Mouse (Mus musculus): Measurements from ENCODE around the gene Stx16. TPM values are rescaled to one million over a fixed set of nuclear protein-coding genes. Genes with fewer than 3 reads are reported as not detected.

Gene Stx16
- total and polyA plus RNA-seq, 2 experiments from 2014 or later, result 7.9 to 30.5 TPM

- H3K4me3 ChIP-seq (ENCODE audit: low read length), result no peak overlapping the region
- no peak overlapping the region for H3K4me2 ChIP-seq (ENCODE audit: low read depth, low read length)
- H3K9me3 ChIP-seq (ENCODE audit: low read length), result no peaks in the 10 kb centered on the region
- peak; percentile 19 for DNase-seq (ENCODE audit: low spot score)
- TF ChIP-seq CTCF (IDR thresholded peaks at IDR 0.05; ENCODE audit: low read depth), result no peak
- H3K27me3 ChIP-seq (ENCODE audit: insufficient read depth, low read length), result no peaks in the 10 kb centered on the region
- ATAC-seq, result no peak
- 10% methylated on average over 10 of the region's 10 CpGs for WGBS
- no peaks in the 10 kb centered on the region for H3K36me3 ChIP-seq (ENCODE audit: insufficient read depth, low read length)
- no peak overlapping the region for H3K27ac ChIP-seq
- no peak overlapping the region for H3K9ac ChIP-seq (replicated peaks; ENCODE audit: low read length)
- H3K4me1 ChIP-seq (ENCODE audit: insufficient read depth, low read length), result no peaks in the 10 kb centered on the region; the same call in 1 of the 2 replicates
Measured at GRCm38 (mm10) chr2:174051081-174051481, 25.0 kb upstream of the Stx16 start.

- Histone ChIP-seq H3K4me2 (ENCODE audit: low read depth, low read length) (no peak overlapping the region), H3K36me3 (ENCODE audit: insufficient read depth, low read length) (no peaks in the 10 kb centered on the region), H3K9ac (replicated peaks; ENCODE audit: low read length) (no peak overlapping the region), H3K4me1 (ENCODE audit: insufficient read depth, low read length) (no peaks in the 10 kb centered on the region; the same call in 1 of the 2 replicates), H3K27ac (no peak overlapping the region), H3K27me3 (ENCODE audit: insufficient read depth, low read length) (no peaks in the 10 kb centered on the region), H3K9me3 (ENCODE audit: low read length) (no peaks in the 10 kb centered on the region), H3K4me3 (ENCODE audit: low read length) (no peak overlapping the region)
- DNase-seq (ENCODE audit: low spot score) (no peak), ATAC-seq (no peak)
- 91% methylated on average over 3 of the region's 3 CpGs for WGBS
- no peak for TF ChIP-seq CTCF (IDR thresholded peaks at IDR 0.05; ENCODE audit: low read depth)
Measured at GRCm38 (mm10) chr2:174054496-174054895, 21.6 kb upstream of the Stx16 start.

- Histone ChIP-seq H3K9ac (replicated peaks; ENCODE audit: low read length) (no peak overlapping the region), H3K4me1 (ENCODE audit: insufficient read depth, low read length) (no peaks in the 10 kb centered on the region), H3K9me3 (ENCODE audit: low read length) (no peaks in the 10 kb centered on the region), H3K27me3 (ENCODE audit: insufficient read depth, low read length) (no peaks in the 10 kb centered on the region), H3K4me2 (ENCODE audit: low read depth, low read length) (no peak overlapping the region), H3K4me3 (ENCODE audit: low read length) (no peak overlapping the region), H3K27ac (no peak overlapping the region), H3K36me3 (ENCODE audit: insufficient read depth, low read length) (no peaks in the 10 kb centered on the region)
- DNase-seq (ENCODE audit: low spot score) (no peak), ATAC-seq (no peak)
- WGBS, result 90% methylated on average over 3 of the region's 3 CpGs
- TF ChIP-seq CTCF (IDR thresholded peaks at IDR 0.05; ENCODE audit: low read depth), result no peak
Measured at GRCm38 (mm10) chr2:174057730-174058129, 18.4 kb upstream of the Stx16 start.

- Histone ChIP-seq H3K4me2 (ENCODE audit: low read depth, low read length) (no peak overlapping the region), H3K4me3 (ENCODE audit: low read length) (no peak overlapping the region), H3K9me3 (ENCODE audit: low read length) (no peaks in the 10 kb centered on the region), H3K27me3 (ENCODE audit: insufficient read depth, low read length) (no peaks in the 10 kb centered on the region), H3K4me1 (ENCODE audit: insufficient read depth, low read length) (no peaks in the 10 kb centered on the region), H3K36me3 (ENCODE audit: insufficient read depth, low read length) (no peaks in the 10 kb centered on the region), H3K9ac (replicated peaks; ENCODE audit: low read length) (no peak overlapping the region), H3K27ac (no peak overlapping the region)
- ATAC-seq, result no peak
- DNase-seq (ENCODE audit: low spot score), result no peak
- no peak for TF ChIP-seq CTCF (IDR thresholded peaks at IDR 0.05; ENCODE audit: low read depth)
- 82% methylated on average over 8 of the region's 8 CpGs for WGBS
Measured at GRCm38 (mm10) chr2:174058316-174058939, 17.7 kb upstream of the Stx16 start.

GRCm38 (mm10) chr2:174059591-174060385 is 16.3 kb upstream of the Stx16 start:
- DNase-seq (ENCODE audit: low spot score) (no peak), ATAC-seq (no peak)
- H3K9ac ChIP-seq (replicated peaks; ENCODE audit: low read length), result no peak overlapping the region
- no peak overlapping the region for H3K4me3 ChIP-seq (ENCODE audit: low read length)
- H3K27me3 ChIP-seq (ENCODE audit: insufficient read depth, low read length), result no peaks in the 10 kb centered on the region
- H3K4me1 ChIP-seq (ENCODE audit: insufficient read depth, low read length), result no peaks in the 10 kb centered on the region
- no peak for TF ChIP-seq CTCF (IDR thresholded peaks at IDR 0.05; ENCODE audit: low read depth)
- H3K36me3 ChIP-seq (ENCODE audit: insufficient read depth, low read length), result no peaks in the 10 kb centered on the region
- no peak overlapping the region for H3K27ac ChIP-seq
- WGBS, result 87% methylated on average over 13 of the region's 13 CpGs
- no peaks in the 10 kb centered on the region for H3K9me3 ChIP-seq (ENCODE audit: low read length)
- no peak overlapping the region for H3K4me2 ChIP-seq (ENCODE audit: low read depth, low read length)

GRCm38 (mm10) chr2:174061219-174061618 is 14.9 kb upstream of the Stx16 start:
- H3K27ac ChIP-seq, result no peak overlapping the region
- no peak for TF ChIP-seq CTCF (IDR thresholded peaks at IDR 0.05; ENCODE audit: low read depth)
- no peak overlapping the region for H3K9ac ChIP-seq (replicated peaks; ENCODE audit: low read length)
- no peak overlapping the region for H3K4me3 ChIP-seq (ENCODE audit: low read length)
- H3K27me3 ChIP-seq (ENCODE audit: insufficient read depth, low read length), result no peaks in the 10 kb centered on the region
- no peaks in the 10 kb centered on the region for H3K9me3 ChIP-seq (ENCODE audit: low read length)
- no peak overlapping the region for H3K4me2 ChIP-seq (ENCODE audit: low read depth, low read length)
- ATAC-seq (no peak), DNase-seq (ENCODE audit: low spot score) (no peak)
- no peaks in the 10 kb centered on the region for H3K4me1 ChIP-seq (ENCODE audit: insufficient read depth, low read length)
- H3K36me3 ChIP-seq (ENCODE audit: insufficient read depth, low read length), result no peaks in the 10 kb centered on the region
- WGBS, result 27% methylated on average over 2 of the region's 2 CpGs

- DNase-seq (ENCODE audit: low spot score), result no peak
- no peak overlapping the region for H3K9ac ChIP-seq (replicated peaks; ENCODE audit: low read length)
- H3K4me3 ChIP-seq (ENCODE audit: low read length), result no peak overlapping the region
- no peak for TF ChIP-seq CTCF (IDR thresholded peaks at IDR 0.05; ENCODE audit: low read depth)
- no peak overlapping the region for H3K27ac ChIP-seq
- H3K36me3 ChIP-seq (ENCODE audit: insufficient read depth, low read length), result no peaks in the 10 kb centered on the region
- H3K27me3 ChIP-seq (ENCODE audit: insufficient read depth, low read length), result no peaks in the 10 kb centered on the region
- H3K4me2 ChIP-seq (ENCODE audit: low read depth, low read length), result no peak overlapping the region
- no peaks in the 10 kb centered on the region for H3K9me3 ChIP-seq (ENCODE audit: low read length)
- 88% methylated on average over 6 of the region's 6 CpGs for WGBS
- no peak for ATAC-seq
- H3K4me1 ChIP-seq (ENCODE audit: insufficient read depth, low read length), result no peaks in the 10 kb centered on the region
Measured at GRCm38 (mm10) chr2:174063074-174063473, 13.0 kb upstream of the Stx16 start.
